Mouse (Mus musculus) midbrain, embryonic 13.5 days (tissue): ENCODE data around the gene Csf3. TPM values are rescaled to one million over a fixed set of nuclear protein-coding genes. Genes with fewer than 3 reads are reported as not detected.

Experiments used
- ATAC-seq: fragments of 200-750 bp; cut with Nextera tagmentation; 2 replicates; pipeline ENCODE4 v1.8.0; 2017; ENCODE audit warnings: mild to moderate bottlenecking, moderate TSS enrichment, moderate library complexity
- H3K27ac ChIP-seq: fragments of 300-500 bp; sonication (generic); 2 replicates; pipeline ENCODE4 v1.5.1; 2015; ENCODE audit warnings: inconsistent platforms, mild to moderate bottlenecking, moderate library complexity
- H3K27me3 ChIP-seq: fragments of 300-500 bp; sonication (generic); 2 replicates; pipeline ENCODE4 v1.6.1; 2015; ENCODE audit warnings: mild to moderate bottlenecking, inconsistent platforms
- H3K36me3 ChIP-seq: fragments of 300-500 bp; sonication (generic); 2 replicates; pipeline ENCODE4 v1.6.1; 2015; ENCODE audit warnings: mild to moderate bottlenecking, inconsistent platforms
- H3K4me1 ChIP-seq: fragments of 300-500 bp; sonication (generic); replicated peaks from 2 replicates; pipeline ENCODE4 v1.6.1; 2015; ENCODE audit warnings: inconsistent platforms
- H3K4me2 ChIP-seq: fragments of 300-500 bp; sonication (generic); replicated peaks from 2 replicates; pipeline ENCODE4 v1.6.1; 2015; ENCODE audit warnings: moderate library complexity, mild to moderate bottlenecking, inconsistent platforms
- H3K4me3 ChIP-seq: fragments of 300-500 bp; sonication (generic); replicated peaks from 2 replicates; pipeline ENCODE4 v1.5.1; 2015; ENCODE audit warnings: mild to moderate bottlenecking, inconsistent platforms
- H3K9ac ChIP-seq: fragments of 300-500 bp; sonication (generic); replicated peaks from 2 replicates; pipeline ENCODE4 v1.6.1; 2015; ENCODE audit warnings: mild to moderate bottlenecking, inconsistent platforms
- H3K9me3 ChIP-seq: fragments of 300-500 bp; sonication (generic); 2 replicates; pipeline ENCODE4 v1.6.1; 2016; ENCODE audit warnings: mild to moderate bottlenecking, inconsistent platforms
- WGBS: fragments of 180-500 bp; shearing (Covaris S2); methylation state at CpG from one replicate; pipeline ENCODE4 v1.1.7; 2015; 5-methylcytosine and 5-hydroxymethylcytosine counted together
- polyA plus RNA-seq: library from polyadenylated mRNA; unstranded; fragments of >200 nt; fragmentation: Nextera tagmentation; extraction: Ambion mirVana; gene quantifications from 2 replicates; pipeline ENCODE4 v1.2.1, GENCODE M21; 2015

Gene Csf3
- polyA plus RNA-seq, 1 experiment from 2014 or later: not detected

- peak overlapping the region; percentile 85 for H3K4me2 ChIP-seq
- peak overlapping the region; percentile 59 for H3K9ac ChIP-seq
- peak overlapping the region; percentile 32 for H3K4me3 ChIP-seq
- H3K36me3 ChIP-seq: no peaks in the 10 kb centered on the region
- H3K27me3 ChIP-seq: no peaks in the 10 kb centered on the region
- no peak for ATAC-seq
- 49% methylated on average over 12 of the region's 12 CpGs for WGBS
- H3K27ac ChIP-seq: peak overlapping the region; percentile 98
- H3K4me1 ChIP-seq: peaks cover 86% of the 10 kb centered on the region
- no peaks in the 10 kb centered on the region for H3K9me3 ChIP-seq
Observed at GRCm38 (mm10) chr11:98745932-98746853, 45.1 kb downstream of the Csf3 start.

DNA sequence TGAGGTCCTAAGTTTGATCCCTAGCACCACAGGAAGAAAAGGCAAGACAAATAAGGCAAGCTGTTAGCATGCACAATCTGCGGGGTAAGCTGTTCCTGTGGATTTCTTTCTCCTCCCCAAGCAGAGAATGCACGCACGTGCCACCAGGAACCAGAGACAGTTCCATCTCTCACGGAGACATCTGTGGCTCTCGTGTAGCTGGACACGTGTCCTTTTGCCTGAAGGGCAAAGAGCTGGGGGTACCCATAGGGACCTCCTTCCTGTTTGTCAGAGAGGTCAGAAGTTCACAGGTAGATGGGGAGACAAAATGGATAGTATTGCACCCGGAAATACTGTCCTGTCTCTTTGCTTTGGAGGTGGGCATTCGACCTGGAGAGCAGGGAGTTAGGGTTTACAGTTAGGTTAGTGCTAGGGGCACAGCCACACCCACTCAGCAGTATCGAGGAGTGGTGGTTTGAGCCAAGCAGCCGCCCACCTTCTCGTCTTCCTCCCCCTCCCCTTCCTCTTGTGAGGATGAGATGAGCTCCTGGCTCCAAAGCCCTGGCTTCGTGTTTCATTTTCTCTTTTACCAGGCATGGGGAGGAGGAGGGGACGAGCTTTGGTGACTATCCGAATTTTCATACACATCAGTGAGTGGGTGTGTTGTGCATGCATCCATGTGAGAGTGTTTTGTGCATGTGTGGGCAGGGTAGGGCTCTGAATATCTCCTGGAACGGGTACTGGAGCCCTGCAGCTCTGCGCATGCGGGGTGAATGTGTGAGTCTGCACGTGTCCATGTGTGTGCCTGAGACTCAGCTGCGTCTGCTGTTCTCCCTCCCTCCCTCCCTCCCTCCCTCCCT lies 46.0 kb downstream of the Csf3 start:
- WGBS: 6% methylated on average over 19 of the region's 19 CpGs
- peak overlapping the region; percentile 32 for H3K4me3 ChIP-seq
- H3K27ac ChIP-seq: peak overlapping the region; percentile 98
- H3K4me1 ChIP-seq: peaks cover 94% of the 10 kb centered on the region
- no peaks in the 10 kb centered on the region for H3K9me3 ChIP-seq
- H3K36me3 ChIP-seq: no peaks in the 10 kb centered on the region
- no peaks in the 10 kb centered on the region for H3K27me3 ChIP-seq
- ATAC-seq: peak; percentile 65
- H3K4me2 ChIP-seq: peak overlapping the region; percentile 85
- peak overlapping the region; percentile 59 for H3K9ac ChIP-seq

DNA sequence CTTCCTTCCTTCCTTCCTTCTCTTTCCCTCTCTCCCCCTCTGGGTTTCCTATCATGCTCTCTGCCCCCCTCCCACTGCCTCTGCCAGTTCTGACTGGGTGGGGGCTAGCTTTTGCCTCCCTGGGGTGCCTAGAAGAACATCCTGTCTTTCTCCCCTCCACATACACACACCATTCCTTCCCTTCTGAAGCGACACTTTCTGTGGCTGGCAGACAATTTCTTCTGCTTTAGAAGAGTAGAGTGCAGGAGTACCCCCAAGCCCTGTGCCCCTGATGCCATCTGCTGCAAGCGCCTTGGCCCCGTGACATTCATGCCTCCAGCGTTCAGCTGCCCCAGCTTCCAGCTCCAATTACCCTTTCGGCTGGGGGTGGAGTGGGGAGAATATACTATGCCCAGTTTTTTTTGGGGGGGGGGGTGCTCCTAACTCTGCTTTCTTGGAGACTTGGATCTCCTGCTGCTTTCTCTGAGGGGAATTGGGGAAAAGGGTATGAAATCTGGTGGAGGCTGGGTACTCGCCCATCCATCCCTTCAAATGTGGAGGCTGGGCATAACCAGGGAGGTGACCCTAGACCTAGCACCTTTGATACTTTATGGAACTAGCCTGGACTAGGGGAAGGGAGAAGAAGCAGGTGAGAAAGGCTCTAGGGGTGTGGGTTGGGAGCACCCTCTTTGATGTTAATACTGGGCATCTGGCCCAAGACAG lies 46.9 kb downstream of the Csf3 start:
- WGBS: 15% methylated on average over 6 of the region's 6 CpGs
- Histone ChIP-seq H3K9ac (peak overlapping the region; percentile 60), H3K4me1 (peaks cover 99% of the 10 kb centered on the region), H3K36me3 (no peaks in the 10 kb centered on the region), H3K4me2 (peak overlapping the region; percentile 85), H3K9me3 (no peaks in the 10 kb centered on the region), H3K27ac (peak overlapping the region; percentile 98), H3K27me3 (no peaks in the 10 kb centered on the region), H3K4me3 (peak overlapping the region; percentile 30)
- no peak for ATAC-seq

DNA sequence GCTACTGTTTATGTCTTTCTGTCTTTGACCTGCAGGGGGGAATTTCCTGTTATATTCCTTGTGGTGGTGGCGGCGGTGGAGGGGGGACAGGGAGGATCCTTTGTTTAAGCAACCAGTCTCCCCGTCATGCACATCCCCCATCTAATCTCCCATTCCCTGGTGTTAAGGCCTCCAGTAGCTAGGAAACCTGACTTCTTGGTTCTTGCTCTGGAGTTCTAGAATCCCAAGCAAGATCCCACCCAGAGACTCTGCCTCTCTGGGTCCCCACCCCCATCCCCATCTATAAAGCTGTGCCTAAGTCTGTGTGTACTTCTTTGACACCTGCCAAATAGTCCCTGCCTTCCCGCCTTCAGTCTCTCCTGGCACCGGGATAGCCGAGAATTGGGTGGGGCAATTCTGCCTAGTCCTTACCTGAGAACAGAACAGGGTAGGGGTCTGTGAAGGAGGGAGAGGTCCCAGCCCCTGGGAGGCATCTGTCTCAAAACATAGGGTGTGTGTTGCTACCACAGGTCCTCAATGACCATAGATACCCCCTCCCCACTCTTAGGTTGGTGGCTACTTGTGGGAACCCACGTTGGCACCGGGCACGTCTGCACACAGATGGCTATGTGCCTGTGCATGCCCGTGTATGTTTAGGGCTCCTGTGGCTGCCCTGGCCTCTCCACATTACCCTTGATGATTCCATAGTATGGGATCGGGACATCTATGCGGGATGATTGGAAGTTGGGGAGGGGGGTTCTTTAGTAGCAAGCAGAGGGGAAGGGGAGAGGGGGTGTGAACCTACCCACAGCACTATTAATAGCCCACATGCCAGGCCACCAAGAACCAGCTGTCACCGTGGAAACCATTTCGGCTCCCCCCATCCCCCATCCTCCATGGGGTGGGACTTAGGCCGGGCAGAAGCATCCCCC lies 47.7 kb downstream of the Csf3 start:
- Histone ChIP-seq H3K9ac (peak overlapping the region; percentile 60), H3K27me3 (no peaks in the 10 kb centered on the region), H3K27ac (peak overlapping the region; percentile 98), H3K4me1 (peaks cover 99% of the 10 kb centered on the region), H3K4me3 (peak overlapping the region; percentile 30), H3K4me2 (peak overlapping the region; percentile 85), H3K9me3 (no peaks in the 10 kb centered on the region), H3K36me3 (peaks cover 5% of the 10 kb centered on the region)
- 13% methylated on average over 15 of the region's 15 CpGs for WGBS
- ATAC-seq: peak; percentile 47

- no peak for ATAC-seq
- WGBS: 9% methylated on average over 4 of the region's 5 CpGs
Observed at GRCm38 (mm10) chr11:98749716-98750115, 48.7 kb downstream of the Csf3 start.

DNA sequence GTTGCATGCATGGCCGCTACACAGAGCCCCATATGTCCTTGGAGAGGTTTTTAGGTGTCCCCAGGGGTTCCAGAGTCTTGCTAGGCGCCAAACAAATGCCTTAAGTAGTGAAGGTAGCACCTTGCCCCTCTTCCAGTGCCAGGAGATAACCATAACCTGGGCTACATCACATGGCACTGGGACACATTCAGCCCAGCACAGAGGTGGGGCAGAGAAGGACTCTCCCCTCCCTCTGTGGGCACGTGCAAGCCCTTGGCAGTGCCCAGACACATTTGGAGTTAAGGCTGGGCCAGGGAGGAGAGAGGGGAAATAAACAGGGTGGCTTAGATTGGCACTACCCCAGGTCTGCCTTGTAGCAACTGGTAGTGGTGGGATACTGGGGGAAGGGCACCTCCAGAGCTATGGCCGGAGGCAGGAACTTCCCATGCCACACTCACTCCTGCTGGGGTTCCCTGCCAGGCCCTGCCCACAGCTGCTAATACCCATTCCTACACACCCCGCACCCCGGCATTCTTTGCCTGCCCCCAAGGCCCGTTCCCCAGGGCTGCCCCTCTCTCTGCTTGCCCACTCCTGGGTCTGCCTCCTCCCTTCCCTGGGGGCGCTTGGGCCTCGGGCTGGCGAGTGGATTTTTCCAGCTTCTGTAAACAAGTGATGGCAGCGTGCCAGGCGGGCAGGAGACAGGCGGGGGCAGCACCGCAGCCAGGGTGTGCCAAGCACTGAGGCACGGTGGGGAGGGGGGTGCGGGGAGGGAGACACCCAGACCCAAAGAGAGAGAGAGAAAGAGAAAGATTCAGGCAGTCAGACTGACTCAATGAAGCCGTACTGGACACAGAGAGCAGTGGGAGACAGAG lies 49.5 kb downstream of the Csf3 start:
- Histone ChIP-seq H3K4me2 (peak overlapping the region; percentile 85), H3K4me3 (peak overlapping the region; percentile 30; the same call in 1 of the 2 replicates), H3K36me3 (peaks cover 17% of the 10 kb centered on the region), H3K27me3 (no peaks in the 10 kb centered on the region), H3K4me1 (peaks cover 96% of the 10 kb centered on the region), H3K9me3 (no peaks in the 10 kb centered on the region), H3K27ac (peak overlapping the region; percentile 98), H3K9ac (peak overlapping the region; percentile 60)
- ATAC-seq: peak; percentile 59
- WGBS: 19% methylated on average over 17 of the region's 17 CpGs

More at GRCm38 (mm10) chr11:98749716-98750115, 48.7 kb downstream of the Csf3 start:
- no peaks in the 10 kb centered on the region for H3K27me3 ChIP-seq
- H3K9me3 ChIP-seq: no peaks in the 10 kb centered on the region
- H3K27ac ChIP-seq: peak overlapping the region; percentile 98
- peak overlapping the region; percentile 85 for H3K4me2 ChIP-seq
- H3K36me3 ChIP-seq: peaks cover 13% of the 10 kb centered on the region
- peaks cover 99% of the 10 kb centered on the region for H3K4me1 ChIP-seq
- peak overlapping the region; percentile 60 for H3K9ac ChIP-seq
- peak overlapping the region; percentile 30 for H3K4me3 ChIP-seq

GRCm38 (mm10) chr11:98751221-98751782 lies 50.2 kb downstream of the Csf3 start:
- ATAC-seq: peak; percentile 49

DNA sequence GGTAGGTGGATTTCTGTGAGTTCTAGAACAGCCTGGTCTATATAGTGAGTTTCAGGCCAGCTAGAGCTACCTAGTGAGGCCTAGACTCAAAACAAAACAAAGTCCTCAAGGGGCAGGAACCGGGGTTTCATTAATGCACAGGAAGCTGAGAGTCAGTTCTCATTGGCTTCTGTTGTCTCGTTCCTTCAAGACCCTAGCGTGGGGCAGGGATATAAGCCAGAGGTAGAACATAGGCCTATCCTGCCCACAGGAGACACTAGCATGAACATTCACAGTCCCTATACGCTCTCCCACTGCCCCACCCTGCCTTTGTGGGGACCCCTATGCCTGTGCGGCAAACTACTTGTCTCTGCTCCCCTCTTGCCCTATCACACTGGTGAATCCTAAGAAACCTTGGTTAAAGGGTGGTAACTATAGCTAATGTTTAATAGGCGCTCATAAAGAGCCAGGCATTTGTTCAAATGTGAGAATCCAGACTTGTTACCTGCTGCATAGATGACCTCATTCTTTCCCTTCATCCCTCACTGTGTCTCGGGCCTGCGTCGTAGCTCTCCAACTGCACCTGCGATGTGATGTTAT lies 51.6 kb downstream of the Csf3 start:
- no peaks in the 10 kb centered on the region for H3K27me3 ChIP-seq
- peaks cover 80% of the 10 kb centered on the region for H3K4me1 ChIP-seq
- peaks cover 37% of the 10 kb centered on the region for H3K36me3 ChIP-seq
- H3K9me3 ChIP-seq: no peaks in the 10 kb centered on the region
- H3K4me3 ChIP-seq: no peak overlapping the region
- peak overlapping the region; percentile 98 for H3K27ac ChIP-seq
- H3K9ac ChIP-seq: 0 out of 2 replicates have a peak overlapping the region, but pooled peaks have one; percentile 15
- WGBS: 88% methylated on average over 10 of the region's 10 CpGs
- ATAC-seq: no peak
- H3K4me2 ChIP-seq: no peak overlapping the region

More at GRCm38 (mm10) chr11:98751221-98751782, 50.2 kb downstream of the Csf3 start:
- H3K4me1 ChIP-seq: peaks cover 93% of the 10 kb centered on the region
- H3K27me3 ChIP-seq: no peaks in the 10 kb centered on the region
- peak overlapping the region; percentile 98 for H3K27ac ChIP-seq
- peak overlapping the region; percentile 85 for H3K4me2 ChIP-seq
- peaks cover 23% of the 10 kb centered on the region for H3K36me3 ChIP-seq
- H3K4me3 ChIP-seq: no peak overlapping the region
- H3K9ac ChIP-seq: peak overlapping the region; percentile 60
- H3K9me3 ChIP-seq: no peaks in the 10 kb centered on the region
- WGBS: 22% methylated on average over 6 of the region's 6 CpGs
